Mouse (Mus musculus) ES-E14 (cell line): ENCODE results near the gene Ina.

Source experiments
- CHD2 ChIP-seq: IDR thresholded peaks from 2 replicates; pipeline ENCODE4 v1.6.1; 2014; ENCODE audit warnings: mild to moderate bottlenecking, low read depth, low read length, inconsistent platforms
- HCFC1 ChIP-seq: IDR thresholded peaks from 2 replicates; pipeline ENCODE4 v1.6.1; 2012; ENCODE audit warnings: low read length, inconsistent platforms, borderline replicate concordance; ENCODE audit not compliant: insufficient read depth
- MAFK ChIP-seq: IDR thresholded peaks from 2 replicates; pipeline ENCODE4 v1.6.1; 2014; ENCODE audit warnings: mild to moderate bottlenecking, low read depth, low read length, inconsistent platforms; ENCODE audit not compliant: insufficient read depth
- ZNF384 ChIP-seq: IDR thresholded peaks from 2 replicates; pipeline ENCODE4 v1.6.1; 2012; ENCODE audit warnings: low read depth, low read length, inconsistent platforms

DNA sequence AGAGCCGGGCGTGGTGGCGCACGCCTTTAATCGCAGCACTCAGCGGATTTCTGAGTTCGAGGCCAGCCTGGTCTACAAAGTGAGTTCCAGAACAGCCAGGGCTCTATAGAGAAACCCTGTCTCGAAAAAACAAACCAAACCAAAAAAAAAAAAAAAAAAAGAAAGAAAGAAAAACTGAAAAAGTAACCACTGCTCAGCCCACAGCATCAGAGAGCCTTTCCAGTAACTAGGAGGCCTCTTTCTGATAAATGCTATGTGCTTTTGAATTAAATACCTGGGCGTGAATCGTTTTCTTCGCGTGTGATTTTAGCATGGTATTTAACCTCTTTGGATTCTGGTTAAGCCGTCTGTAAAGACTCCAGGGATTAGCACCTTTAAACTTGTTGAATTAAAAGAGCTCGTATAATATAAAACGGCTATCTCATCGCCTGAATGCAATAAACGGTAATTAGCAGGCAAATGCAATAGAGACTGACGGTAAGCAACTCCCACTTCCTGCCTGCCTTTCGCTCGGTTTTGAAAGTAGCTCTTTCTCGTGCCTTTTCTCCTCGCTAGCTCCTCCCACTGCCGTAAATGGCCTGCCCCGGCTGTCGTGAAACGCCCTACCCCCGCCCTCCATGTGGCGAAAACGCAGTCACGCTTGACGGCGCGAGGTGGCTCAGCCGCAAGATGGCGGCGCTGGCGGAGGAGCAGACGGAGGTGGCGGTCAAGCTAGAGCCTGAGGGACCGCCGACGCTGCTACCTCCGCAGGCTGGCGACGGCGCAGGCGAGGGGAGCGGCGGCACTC is 52.8 kb downstream of the Ina start, which contains the start of gene Taf5:
- 0 out of 2 replicates have a peak, but pooled peaks have one; percentile 12 for TF ChIP-seq MAFK
- peak; percentile 92 for TF ChIP-seq ZNF384
- TF ChIP-seq CHD2: 0 out of 2 replicates have a peak, but pooled peaks have one; percentile 16
- TF ChIP-seq HCFC1: 0 out of 2 replicates have a peak, but pooled peaks have one; percentile 54
